Mouse (Mus musculus) cerebellum, adult 2 months (tissue): ENCODE results near the gene Syngr3.

Source experiments
- CTCF ChIP-seq: fragments of 200-500 bp; IDR thresholded peaks from 2 replicates; pipeline ENCODE4 v1.5.1; 2011; ENCODE audit warnings: low read depth, mild to moderate bottlenecking, control low read depth, low read length, moderate library complexity, borderline replicate concordance; ENCODE audit not compliant: insufficient read depth
- POLR2A ChIP-seq: fragments of 200-500 bp; IDR thresholded peaks from 2 replicates; pipeline ENCODE4 v1.6.1; 2011; ENCODE audit warnings: low read length, control low read depth, borderline replicate concordance; ENCODE audit not compliant: insufficient read depth

- TF ChIP-seq CTCF: no peak
- TF ChIP-seq POLR2A: no peak
These were observed 37.9 kb downstream of the Syngr3 start for GRCm38 (mm10) chr17:24651835-24652234.
